Mouse (Mus musculus): ENCODE data around the gene Hsd17b11. TPM values are rescaled to one million over a fixed set of nuclear protein-coding genes. Genes with fewer than 3 reads are reported as not detected.
A peak's percentile ranks its signal among the peaks of the same experiment; 100 is the strongest.

Gene Hsd17b11
- 1.9 and 2.6 TPM in 2 replicates for polyA plus RNA-seq (2015; fragmentation: Nextera tagmentation; extraction: Ambion mirVana)

GRCm38 (mm10) chr5:104021597-104022378 lies at the start of gene Hsd17b11:
TSS of gene Hsd17b11 (minus strand) at chr5:104021919.
- H3K4me1 ChIP-seq (ENCODE audit: control insufficient read depth, insufficient read depth, low read length) = peaks cover 6% of the 10 kb centered on the region; the same call in 1 of the 2 replicates
- H3K4me2 ChIP-seq (ENCODE audit: low read length) = peak within 1 kb of the TSS; percentile 80
- peak within 1 kb of the TSS; percentile 47 for H3K4me3 ChIP-seq (ENCODE audit: low read depth, low read length)
- peak within 1 kb of the TSS; percentile 44; the same call in 1 of the 2 replicates for H3K27ac ChIP-seq (ENCODE audit: low read length)
- H3K9ac ChIP-seq (ENCODE audit: low read depth, low read length) = peak within 1 kb of the TSS; percentile 67
- WGBS = 1% methylated on average over 31 of the region's 31 CpGs
- H3K9me3 ChIP-seq (replicated peaks; ENCODE audit: control insufficient read depth, low read length, poor library complexity, severe bottlenecking) = no peaks in the 10 kb centered on the region
- 0 out of 2 replicates have a peak, but pooled peaks cover 4% of the 10 kb centered on the region for H3K27me3 ChIP-seq (ENCODE audit: control insufficient read depth, insufficient read depth, low read depth, low read length)
- ATAC-seq = peak; percentile 78
- H3K36me3 ChIP-seq (ENCODE audit: control insufficient read depth, insufficient read depth, low read length) = no peaks in the 10 kb centered on the region

- Histone ChIP-seq H3K4me1 (ENCODE audit: control insufficient read depth, insufficient read depth, low read length) (no peaks in the 10 kb centered on the region), H3K36me3 (ENCODE audit: control insufficient read depth, insufficient read depth, low read length) (no peaks in the 10 kb centered on the region), H3K4me3 (ENCODE audit: low read depth, low read length) (no peak overlapping the region), H3K4me2 (ENCODE audit: low read length) (no peak overlapping the region), H3K9me3 (replicated peaks; ENCODE audit: control insufficient read depth, low read length, poor library complexity, severe bottlenecking) (no peaks in the 10 kb centered on the region), H3K9ac (ENCODE audit: low read depth, low read length) (no peak overlapping the region), H3K27ac (ENCODE audit: low read length) (no peak overlapping the region), H3K27me3 (ENCODE audit: control insufficient read depth, insufficient read depth, low read depth, low read length) (no peaks in the 10 kb centered on the region)
- WGBS = 54% methylated on average over 4 of the region's 4 CpGs
- ATAC-seq = no peak
Observed at GRCm38 (mm10) chr5:104071048-104071447, 49.3 kb upstream of the Hsd17b11 start.

GRCm38 (mm10) chr5:104068751-104069150 lies 47.0 kb upstream of the Hsd17b11 start:
- Histone ChIP-seq H3K9me3 (replicated peaks; ENCODE audit: control insufficient read depth, low read length, poor library complexity, severe bottlenecking) (no peaks in the 10 kb centered on the region), H3K36me3 (ENCODE audit: control insufficient read depth, insufficient read depth, low read length) (peaks cover 5% of the 10 kb centered on the region; the same call in 1 of the 2 replicates)

GRCm38 (mm10) chr5:104062773-104063551 lies 41.2 kb upstream of the Hsd17b11 start:
- H3K36me3 ChIP-seq (ENCODE audit: control insufficient read depth, insufficient read depth, low read length) = peaks cover 8% of the 10 kb centered on the region; the same call in 1 of the 2 replicates
- 88% methylated on average over 11 of the region's 11 CpGs for WGBS
- no peak overlapping the region for H3K4me2 ChIP-seq (ENCODE audit: low read length)
- H3K9me3 ChIP-seq (replicated peaks; ENCODE audit: control insufficient read depth, low read length, poor library complexity, severe bottlenecking) = no peaks in the 10 kb centered on the region
- no peaks in the 10 kb centered on the region for H3K4me1 ChIP-seq (ENCODE audit: control insufficient read depth, insufficient read depth, low read length)
- no peak for ATAC-seq
- H3K27me3 ChIP-seq (ENCODE audit: control insufficient read depth, insufficient read depth, low read depth, low read length) = no peaks in the 10 kb centered on the region
- no peak overlapping the region for H3K27ac ChIP-seq (ENCODE audit: low read length)
- H3K4me3 ChIP-seq (ENCODE audit: low read depth, low read length) = no peak overlapping the region
- no peak overlapping the region for H3K9ac ChIP-seq (ENCODE audit: low read depth, low read length)

More at GRCm38 (mm10) chr5:104068751-104069150, 47.0 kb upstream of the Hsd17b11 start:
- no peak overlapping the region for H3K4me2 ChIP-seq (ENCODE audit: low read length)
- H3K4me1 ChIP-seq (ENCODE audit: control insufficient read depth, insufficient read depth, low read length) = no peaks in the 10 kb centered on the region
- 86% methylated on average over 7 of the region's 7 CpGs for WGBS
- H3K27me3 ChIP-seq (ENCODE audit: control insufficient read depth, insufficient read depth, low read depth, low read length) = no peaks in the 10 kb centered on the region
- H3K9ac ChIP-seq (ENCODE audit: low read depth, low read length) = no peak overlapping the region
- ATAC-seq = no peak
- no peak overlapping the region for H3K4me3 ChIP-seq (ENCODE audit: low read depth, low read length)
- no peak overlapping the region for H3K27ac ChIP-seq (ENCODE audit: low read length)

- 73% methylated on average over 13 of the region's 13 CpGs for WGBS
- Histone ChIP-seq H3K4me3 (ENCODE audit: low read depth, low read length) (no peak overlapping the region), H3K4me1 (ENCODE audit: control insufficient read depth, insufficient read depth, low read length) (no peaks in the 10 kb centered on the region), H3K36me3 (ENCODE audit: control insufficient read depth, insufficient read depth, low read length) (peaks cover 8% of the 10 kb centered on the region; the same call in 1 of the 2 replicates), H3K9ac (ENCODE audit: low read depth, low read length) (no peak overlapping the region), H3K4me2 (ENCODE audit: low read length) (no peak overlapping the region), H3K9me3 (replicated peaks; ENCODE audit: control insufficient read depth, low read length, poor library complexity, severe bottlenecking) (no peaks in the 10 kb centered on the region), H3K27ac (ENCODE audit: low read length) (no peak overlapping the region), H3K27me3 (ENCODE audit: control insufficient read depth, insufficient read depth, low read depth, low read length) (no peaks in the 10 kb centered on the region)
- no peak for ATAC-seq
Observed at GRCm38 (mm10) chr5:104061936-104062772, 40.4 kb upstream of the Hsd17b11 start.

GRCm38 (mm10) chr5:104060429-104060828 lies 38.7 kb upstream of the Hsd17b11 start:
- peaks cover 8% of the 10 kb centered on the region; the same call in 1 of the 2 replicates for H3K36me3 ChIP-seq (ENCODE audit: control insufficient read depth, insufficient read depth, low read length)
- H3K27me3 ChIP-seq (ENCODE audit: control insufficient read depth, insufficient read depth, low read depth, low read length) = no peaks in the 10 kb centered on the region
- H3K27ac ChIP-seq (ENCODE audit: low read length) = no peak overlapping the region
- no peak overlapping the region for H3K4me3 ChIP-seq (ENCODE audit: low read depth, low read length)
- WGBS = 83% methylated on average over 5 of the region's 5 CpGs
- H3K4me2 ChIP-seq (ENCODE audit: low read length) = no peak overlapping the region
- no peak overlapping the region for H3K9ac ChIP-seq (ENCODE audit: low read depth, low read length)
- no peaks in the 10 kb centered on the region for H3K9me3 ChIP-seq (replicated peaks; ENCODE audit: control insufficient read depth, low read length, poor library complexity, severe bottlenecking)
- no peaks in the 10 kb centered on the region for H3K4me1 ChIP-seq (ENCODE audit: control insufficient read depth, insufficient read depth, low read length)
- no peak for ATAC-seq

GRCm38 (mm10) chr5:104059628-104060027 lies 37.9 kb upstream of the Hsd17b11 start:
- H3K4me2 ChIP-seq (ENCODE audit: low read length) = no peak overlapping the region
- H3K9me3 ChIP-seq (replicated peaks; ENCODE audit: control insufficient read depth, low read length, poor library complexity, severe bottlenecking) = no peaks in the 10 kb centered on the region
- 88% methylated on average over 9 of the region's 9 CpGs for WGBS
- no peak overlapping the region for H3K4me3 ChIP-seq (ENCODE audit: low read depth, low read length)
- no peak overlapping the region for H3K9ac ChIP-seq (ENCODE audit: low read depth, low read length)
- no peaks in the 10 kb centered on the region for H3K27me3 ChIP-seq (ENCODE audit: control insufficient read depth, insufficient read depth, low read depth, low read length)
- ATAC-seq = no peak
- H3K27ac ChIP-seq (ENCODE audit: low read length) = no peak overlapping the region
- no peaks in the 10 kb centered on the region for H3K4me1 ChIP-seq (ENCODE audit: control insufficient read depth, insufficient read depth, low read length)
- H3K36me3 ChIP-seq (ENCODE audit: control insufficient read depth, insufficient read depth, low read length) = peaks cover 3% of the 10 kb centered on the region; the same call in 1 of the 2 replicates

GRCm38 (mm10) chr5:104058021-104058420 lies 36.3 kb upstream of the Hsd17b11 start:
- H3K4me3 ChIP-seq (ENCODE audit: low read depth, low read length) = no peak overlapping the region
- H3K9me3 ChIP-seq (replicated peaks; ENCODE audit: control insufficient read depth, low read length, poor library complexity, severe bottlenecking) = no peaks in the 10 kb centered on the region
- H3K27me3 ChIP-seq (ENCODE audit: control insufficient read depth, insufficient read depth, low read depth, low read length) = no peaks in the 10 kb centered on the region
- WGBS = 60% methylated on average over 15 of the region's 15 CpGs
- H3K27ac ChIP-seq (ENCODE audit: low read length) = no peak overlapping the region
- H3K36me3 ChIP-seq (ENCODE audit: control insufficient read depth, insufficient read depth, low read length) = no peaks in the 10 kb centered on the region; the same call in 1 of the 2 replicates
- H3K9ac ChIP-seq (ENCODE audit: low read depth, low read length) = no peak overlapping the region
- no peak overlapping the region for H3K4me2 ChIP-seq (ENCODE audit: low read length)
- ATAC-seq = no peak
- H3K4me1 ChIP-seq (ENCODE audit: control insufficient read depth, insufficient read depth, low read length) = no peaks in the 10 kb centered on the region

Data from midbrain, embryonic 16.5 days (tissue).